Mouse (Mus musculus): ENCODE results near the gene Tbc1d22a.

Tbc1d22a gene

GRCm38 (mm10) chr15:86277428-86277827, 63.2 kb downstream of the Tbc1d22a start:
- DNase-seq (ENCODE audit: low read depth, low spot score) = no peak

GRCm38 (mm10) chr15:86279059-86279974, 65.1 kb downstream of the Tbc1d22a start:
- DNase-seq (ENCODE audit: low read depth, low spot score) = peak; percentile 29

- DNase-seq (ENCODE audit: low read depth, low spot score) = no peak
These were observed 65.9 kb downstream of the Tbc1d22a start for GRCm38 (mm10) chr15:86280137-86280536.

- DNase-seq (ENCODE audit: low read depth, low spot score) = no peak
These were observed 69.0 kb downstream of the Tbc1d22a start for GRCm38 (mm10) chr15:86283238-86283637.

- no peak for DNase-seq (ENCODE audit: low read depth, low spot score)
These were observed 71.0 kb downstream of the Tbc1d22a start for GRCm38 (mm10) chr15:86285296-86285695.

GRCm38 (mm10) chr15:86290074-86290473, 75.8 kb downstream of the Tbc1d22a start:
- no peak for DNase-seq (ENCODE audit: low read depth, low spot score)

- no peak for DNase-seq (ENCODE audit: low read depth, low spot score)
These were observed 78.0 kb downstream of the Tbc1d22a start for GRCm38 (mm10) chr15:86292288-86292687.

- DNase-seq (ENCODE audit: low read depth, low spot score) = no peak
These were observed 80.2 kb downstream of the Tbc1d22a start for GRCm38 (mm10) chr15:86294426-86294825.

GRCm38 (mm10) chr15:86295722-86296288, 81.5 kb downstream of the Tbc1d22a start:
- no peak for DNase-seq (ENCODE audit: low read depth, low spot score)

GRCm38 (mm10) chr15:86297281-86297680, 83.0 kb downstream of the Tbc1d22a start:
- DNase-seq (ENCODE audit: low read depth, low spot score) = no peak

- DNase-seq (ENCODE audit: low read depth, low spot score) = no peak
These were observed 89.6 kb downstream of the Tbc1d22a start for GRCm38 (mm10) chr15:86303876-86304275.

- no peak for DNase-seq (ENCODE audit: low read depth, low spot score)
These were observed 90.6 kb downstream of the Tbc1d22a start for GRCm38 (mm10) chr15:86304861-86305260.

GRCm38 (mm10) chr15:86305290-86305689, 91.0 kb downstream of the Tbc1d22a start:
- no peak for DNase-seq (ENCODE audit: low read depth, low spot score)

- no peak for DNase-seq (ENCODE audit: low read depth, low spot score)
These were observed 95.1 kb downstream of the Tbc1d22a start for GRCm38 (mm10) chr15:86309213-86309829.

- no peak for DNase-seq (ENCODE audit: low read depth, low spot score)
These were observed 106.7 kb downstream of the Tbc1d22a start for GRCm38 (mm10) chr15:86320803-86321510.

- no peak for DNase-seq (ENCODE audit: low read depth, low spot score)
These were observed 112.1 kb downstream of the Tbc1d22a start for GRCm38 (mm10) chr15:86326341-86326740.

- no peak for DNase-seq (ENCODE audit: low read depth, low spot score)
These were observed 115.7 kb downstream of the Tbc1d22a start for GRCm38 (mm10) chr15:86329911-86330310.

GRCm38 (mm10) chr15:86330454-86330853, 116.2 kb downstream of the Tbc1d22a start:
- no peak for DNase-seq (ENCODE audit: low read depth, low spot score)

GRCm38 (mm10) chr15:86331501-86332245, 117.4 kb downstream of the Tbc1d22a start:
- no peak for DNase-seq (ENCODE audit: low read depth, low spot score)

- no peak for DNase-seq (ENCODE audit: low read depth, low spot score)
These were observed 118.9 kb downstream of the Tbc1d22a start for GRCm38 (mm10) chr15:86333176-86333575.

GRCm38 (mm10) chr15:86333606-86334005, 119.3 kb downstream of the Tbc1d22a start:
- no peak for DNase-seq (ENCODE audit: low read depth, low spot score)

Data from forelimb bud, embryonic 11.5 days (tissue).